Mouse (Mus musculus): ENCODE measurements around the gene Ccdc32. TPM values are rescaled to one million over a fixed set of nuclear protein-coding genes. Genes with fewer than 3 reads are reported as not detected.
A peak's percentile ranks its signal among the peaks of the same experiment; 100 is the strongest.

The Ccdc32 gene
- total RNA-seq (2017), result 11.4 and 15.7 TPM in 2 replicates

GRCm38 (mm10) chr2:119028941-119029551 is at the start of gene Ccdc32:
Gene Ccdc32 (minus strand): TSS chr2:119029393.
- ATAC-seq (replicated peaks; ENCODE audit: low read depth, poor library complexity, severe bottlenecking), result peak; percentile 98

- ATAC-seq (replicated peaks; ENCODE audit: low read depth, poor library complexity, severe bottlenecking), result no peak
Observed at GRCm38 (mm10) chr2:119072397-119072796, 43.2 kb upstream of the Ccdc32 start.

- no peak for ATAC-seq (replicated peaks; ENCODE audit: low read depth, poor library complexity, severe bottlenecking)
Observed at GRCm38 (mm10) chr2:119060139-119060538, 30.9 kb upstream of the Ccdc32 start.

GRCm38 (mm10) chr2:119050132-119050650 is 21.0 kb upstream of the Ccdc32 start:
- ATAC-seq (replicated peaks; ENCODE audit: low read depth, poor library complexity, severe bottlenecking), result no peak

GRCm38 (mm10) chr2:119047849-119048248 is 18.7 kb upstream of the Ccdc32 start:
- no peak for ATAC-seq (replicated peaks; ENCODE audit: low read depth, poor library complexity, severe bottlenecking)

GRCm38 (mm10) chr2:119046649-119047611 is 17.7 kb upstream of the Ccdc32 start, which contains the start of gene Knl1:
Gene Knl1 (plus strand): TSS chr2:119047119.
- peak; percentile 84 for ATAC-seq (replicated peaks; ENCODE audit: low read depth, poor library complexity, severe bottlenecking)

- ATAC-seq (replicated peaks; ENCODE audit: low read depth, poor library complexity, severe bottlenecking), result no peak
Observed at GRCm38 (mm10) chr2:119045163-119045562, 16.0 kb upstream of the Ccdc32 start.

- ATAC-seq (replicated peaks; ENCODE audit: low read depth, poor library complexity, severe bottlenecking), result peak; percentile 65
Observed at GRCm38 (mm10) chr2:119040882-119041281, 11.7 kb upstream of the Ccdc32 start.

GRCm38 (mm10) chr2:119035397-119035745 is 6.2 kb upstream of the Ccdc32 start:
- ATAC-seq (replicated peaks; ENCODE audit: low read depth, poor library complexity, severe bottlenecking), result no peak; the same call in 1 of the 2 replicates

- peak; percentile 98 for ATAC-seq (replicated peaks; ENCODE audit: low read depth, poor library complexity, severe bottlenecking)
Observed at GRCm38 (mm10) chr2:119034656-119035396, 5.6 kb upstream of the Ccdc32 start, which contains the start of gene Rpusd2. Gene Rpusd2 (plus strand): TSS chr2:119034790.

GRCm38 (mm10) chr2:119032191-119032590 is 3.0 kb upstream of the Ccdc32 start:
- ATAC-seq (replicated peaks; ENCODE audit: low read depth, poor library complexity, severe bottlenecking), result no peak

- ATAC-seq (replicated peaks; ENCODE audit: low read depth, poor library complexity, severe bottlenecking), result no peak
Observed at GRCm38 (mm10) chr2:119026951-119027350, 2.2 kb downstream of the Ccdc32 start.

GRCm38 (mm10) chr2:119025239-119025616 is 4.0 kb downstream of the Ccdc32 start:
- no peak for ATAC-seq (replicated peaks; ENCODE audit: low read depth, poor library complexity, severe bottlenecking)

- peak; percentile 37 for ATAC-seq (replicated peaks; ENCODE audit: low read depth, poor library complexity, severe bottlenecking)
Observed at GRCm38 (mm10) chr2:119024536-119025238, 4.5 kb downstream of the Ccdc32 start.

GRCm38 (mm10) chr2:119023154-119023660 is 6.0 kb downstream of the Ccdc32 start:
- no peak for ATAC-seq (replicated peaks; ENCODE audit: low read depth, poor library complexity, severe bottlenecking)

- ATAC-seq (replicated peaks; ENCODE audit: low read depth, poor library complexity, severe bottlenecking), result no peak
Observed at GRCm38 (mm10) chr2:119019538-119019937, 9.7 kb downstream of the Ccdc32 start.

GRCm38 (mm10) chr2:119019131-119019530 is 10.1 kb downstream of the Ccdc32 start:
- no peak for ATAC-seq (replicated peaks; ENCODE audit: low read depth, poor library complexity, severe bottlenecking)

GRCm38 (mm10) chr2:119018391-119019122 is 10.6 kb downstream of the Ccdc32 start:
- no peak for ATAC-seq (replicated peaks; ENCODE audit: low read depth, poor library complexity, severe bottlenecking)

- ATAC-seq (replicated peaks; ENCODE audit: low read depth, poor library complexity, severe bottlenecking), result no peak
Observed at GRCm38 (mm10) chr2:119017647-119018046, 11.5 kb downstream of the Ccdc32 start.
